In the genomic region with DNA sequence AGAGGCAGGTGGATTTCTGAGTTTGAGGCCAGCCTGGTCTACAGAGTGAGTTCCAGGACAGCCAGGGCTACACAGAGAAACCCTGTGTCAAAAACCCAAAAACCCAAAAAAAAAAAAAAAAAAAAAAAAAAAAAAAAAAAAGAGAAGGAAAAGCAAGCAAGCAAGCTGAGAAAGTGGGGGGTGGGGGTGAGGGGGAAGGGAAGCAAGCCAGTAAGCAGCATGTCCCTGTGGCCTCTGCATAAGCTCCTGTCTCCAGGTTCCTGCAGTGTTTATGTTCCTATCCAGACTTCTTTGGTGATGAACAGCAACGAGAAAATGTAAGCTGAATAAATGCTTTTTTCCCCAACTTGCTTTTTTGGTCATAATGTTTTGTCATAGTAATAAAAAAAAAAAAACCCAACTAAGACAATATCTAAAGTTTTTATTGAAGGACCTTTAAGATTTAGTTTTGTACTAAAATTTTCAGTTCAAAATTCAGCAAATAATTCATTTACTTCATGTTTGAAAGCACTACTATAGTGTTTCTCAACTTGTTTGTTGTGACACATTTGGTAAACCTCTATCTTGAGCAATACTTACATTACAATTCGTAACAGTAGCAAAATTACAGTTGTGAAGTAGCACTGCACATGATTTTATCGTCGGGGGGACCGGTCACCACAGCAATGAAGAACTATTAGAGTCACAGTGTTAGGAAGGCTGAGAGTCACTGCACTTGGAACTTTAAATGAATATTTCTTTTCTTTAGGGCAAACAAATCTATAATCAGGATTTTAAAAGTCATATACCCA, we compare ENCODE assay signal across 22 mouse cellular contexts.
"Had no signal": no experiment of that assay in that cellular context is flagged by ENCODE, and none has a peak within 500 bp of the region (broad histone marks: within the 10 kb centered on the region; RNA-seq: fewer than 3 reads in every experiment).

No protein-coding gene starts in this region.

- H3K4me1 ChIP-seq: intestine, embryonic 15.5 days; kidney, embryonic 15.5 days; limb, embryonic 12.5 days; limb, embryonic 15.5 days; midbrain, embryonic 12.5 days; midbrain, embryonic 15.5 days; neural tube, embryonic 12.5 days; neural tube, embryonic 15.5 days had no signal

- H3K4me3 ChIP-seq: intestine, embryonic 15.5 days; kidney, embryonic 15.5 days; limb, embryonic 12.5 days; limb, embryonic 15.5 days; midbrain, embryonic 12.5 days; midbrain, embryonic 15.5 days; neural tube, embryonic 12.5 days; neural tube, embryonic 15.5 days had no signal

- DNase-seq: kidney, adult 11 months; kidney, adult 8-10 months; kidney, postnatal 10 days; kidney, postnatal 4 days; left cerebral cortex, postnatal 4 days; liver, postnatal 0 days; lung, embryonic 14.5 days; right cerebral cortex, postnatal 14 days; right cerebral cortex, postnatal 4 days; thymus, adult 2 months; thymus, postnatal 14 days; thymus, postnatal 4 days had no signal

- ATAC-seq: intestine, embryonic 15.5 days; liver, postnatal 0 days; midbrain, embryonic 15.5 days had no signal

- H3K27ac ChIP-seq: intestine, embryonic 15.5 days; kidney, embryonic 15.5 days; limb, embryonic 12.5 days; limb, embryonic 15.5 days; liver, embryonic 14.5 days; midbrain, embryonic 12.5 days; midbrain, embryonic 15.5 days; neural tube, embryonic 12.5 days; neural tube, embryonic 15.5 days; stomach, postnatal 0 days had no signal
